Mouse (Mus musculus) C2C12 (cell line): ENCODE data around the gene Slco1a1.

Source experiments
- CEBPB ChIP-seq: IDR thresholded peaks from one replicate; pipeline ENCODE4 v1.6.1; 2011; ENCODE audit warnings: low read depth, mild to moderate bottlenecking, control low read depth, moderate library complexity
- CTCF ChIP-seq: IDR thresholded peaks from one replicate; pipeline ENCODE4 v1.5.1; 2011; ENCODE audit not compliant: control insufficient read depth, insufficient read depth, insufficient read length
- FOSL1 ChIP-seq: IDR thresholded peaks from one replicate; pipeline ENCODE4 v1.8.0; 2011; ENCODE audit warnings: mild to moderate bottlenecking, low read length; ENCODE audit not compliant: poor library complexity, insufficient read depth, severe bottlenecking
- MAX ChIP-seq: IDR thresholded peaks from one replicate; pipeline ENCODE4 v1.6.1; 2011; ENCODE audit warnings: mild to moderate bottlenecking, control low read depth
- MYOD1 ChIP-seq: IDR thresholded peaks from one replicate; pipeline ENCODE4 v1.6.1; 2011; ENCODE audit warnings: low read depth; ENCODE audit not compliant: control insufficient read depth, insufficient read length
- MYOG ChIP-seq: IDR thresholded peaks from one replicate; pipeline ENCODE4 v1.6.1; 2011; ENCODE audit not compliant: control insufficient read depth, insufficient read length; ENCODE audit errors: extremely low read depth
- USF1 ChIP-seq: IDR thresholded peaks from one replicate; pipeline ENCODE4 v1.6.1; 2011; ENCODE audit warnings: low read depth, mild to moderate bottlenecking, control low read depth, moderate library complexity

DNA sequence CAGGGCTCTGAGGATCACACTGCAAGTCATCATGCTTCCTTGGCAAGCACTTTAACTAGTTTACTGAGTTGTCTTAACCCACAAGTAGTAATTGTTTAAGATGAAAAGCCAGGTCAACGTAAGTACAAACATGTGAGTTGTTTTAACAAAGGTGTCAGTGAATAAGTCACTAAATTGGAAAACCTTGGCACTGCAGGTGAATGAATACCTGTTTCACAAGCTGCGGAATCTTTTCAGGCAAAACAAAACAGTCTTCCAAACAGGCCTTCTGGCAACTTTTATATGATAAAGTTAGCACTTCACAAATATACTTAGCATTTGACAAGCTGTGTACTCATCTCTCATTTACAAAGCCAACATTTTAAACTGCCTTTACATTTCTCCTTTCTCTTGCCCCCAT, 75.1 kb downstream of the Slco1a1 start:
- no peak for TF ChIP-seq MYOD1
- TF ChIP-seq USF1 = no peak
- TF ChIP-seq CTCF = no peak
- no peak for TF ChIP-seq MYOG
- no peak for TF ChIP-seq FOSL1
- TF ChIP-seq MAX = no peak
- TF ChIP-seq CEBPB = no peak
